Mouse (Mus musculus) embryonic facial prominence, embryonic 15.5 days (tissue): ENCODE measurements around the gene Sipa1. TPM values are rescaled to one million over a fixed set of nuclear protein-coding genes. Genes with fewer than 3 reads are reported as not detected.

Source experiments
- ATAC-seq: fragments of 200-750 bp; cut with Nextera tagmentation; 2 replicates; pipeline ENCODE4 v1.8.0; 2017; ENCODE audit warnings: low read depth, moderate TSS enrichment; ENCODE audit not compliant: insufficient number of reproducible peaks, low FRiP score, low TSS enrichment
- H3K27ac ChIP-seq: fragments of 300-500 bp; sonication (generic); replicated peaks from 2 replicates; pipeline ENCODE4 v1.5.1; 2015; ENCODE audit warnings: mild to moderate bottlenecking, inconsistent platforms
- H3K27me3 ChIP-seq: fragments of 300-500 bp; sonication (generic); 2 replicates; pipeline ENCODE4 v1.6.1; 2015; ENCODE audit warnings: inconsistent platforms
- H3K36me3 ChIP-seq: fragments of 300-500 bp; sonication (generic); 2 replicates; pipeline ENCODE4 v1.6.1; 2015; ENCODE audit warnings: mild to moderate bottlenecking, inconsistent platforms
- H3K4me1 ChIP-seq: fragments of 300-500 bp; sonication (generic); 2 replicates; pipeline ENCODE4 v1.6.1; 2015; ENCODE audit warnings: inconsistent platforms
- H3K4me2 ChIP-seq: fragments of 300-500 bp; sonication (generic); replicated peaks from 2 replicates; pipeline ENCODE4 v1.6.1; 2015; ENCODE audit warnings: mild to moderate bottlenecking, inconsistent platforms
- H3K4me3 ChIP-seq: fragments of 300-500 bp; sonication (generic); replicated peaks from 2 replicates; pipeline ENCODE4 v1.5.1; 2015; ENCODE audit warnings: mild to moderate bottlenecking, inconsistent platforms
- H3K9ac ChIP-seq: fragments of 300-500 bp; sonication (generic); 2 replicates; pipeline ENCODE4 v1.6.1; 2015; ENCODE audit warnings: inconsistent platforms
- H3K9me3 ChIP-seq: fragments of 300-500 bp; sonication (generic); replicated peaks from 2 replicates; pipeline ENCODE4 v1.6.1; 2016; ENCODE audit warnings: inconsistent platforms
- WGBS: fragments of 180-500 bp; shearing (Covaris S2); methylation state at CpG from one replicate; pipeline ENCODE4 v1.1.7; 2015; 5-methylcytosine and 5-hydroxymethylcytosine counted together
- polyA plus RNA-seq: library from polyadenylated mRNA; unstranded; fragments of >200 nt; fragmentation: Nextera tagmentation; extraction: Ambion mirVana; gene quantifications from 2 replicates; pipeline ENCODE4 v1.2.1, GENCODE M21; 2015

Sipa1 gene
- 29.4 and 30.4 TPM in 2 replicates for polyA plus RNA-seq

GRCm38 (mm10) chr19:5662981-5663913, at the start of gene Sipa1:
TSS of gene Sipa1 (minus strand) at chr19:5663707.
- Histone ChIP-seq H3K36me3 (peaks cover 44% of the 10 kb centered on the region), H3K4me1 (peaks cover 34% of the 10 kb centered on the region), H3K27ac (peak within 1 kb of the TSS; percentile 82), H3K9me3 (no peaks in the 10 kb centered on the region), H3K9ac (peak within 1 kb of the TSS; percentile 22), H3K4me3 (peak within 1 kb of the TSS; percentile 54), H3K27me3 (no peaks in the 10 kb centered on the region), H3K4me2 (peak within 1 kb of the TSS; percentile 60)
- WGBS = 2% methylated on average over 32 of the region's 32 CpGs
- ATAC-seq = peak; percentile 92

GRCm38 (mm10) chr19:5713255-5713654, 49.7 kb upstream of the Sipa1 start:
- no peak overlapping the region; the same call in 1 of the 2 replicates for H3K4me2 ChIP-seq
- peaks cover 22% of the 10 kb centered on the region for H3K4me1 ChIP-seq
- H3K27ac ChIP-seq = peak overlapping the region; percentile 63
- no peak overlapping the region for H3K9ac ChIP-seq
- ATAC-seq = 0 out of 2 replicates have a peak, but pooled peaks have one; percentile 17
- peaks cover 53% of the 10 kb centered on the region for H3K36me3 ChIP-seq
- no peak overlapping the region for H3K4me3 ChIP-seq
- no peaks in the 10 kb centered on the region for H3K27me3 ChIP-seq
- WGBS = 65% methylated on average over 5 of the region's 5 CpGs
- no peaks in the 10 kb centered on the region for H3K9me3 ChIP-seq

DNA sequence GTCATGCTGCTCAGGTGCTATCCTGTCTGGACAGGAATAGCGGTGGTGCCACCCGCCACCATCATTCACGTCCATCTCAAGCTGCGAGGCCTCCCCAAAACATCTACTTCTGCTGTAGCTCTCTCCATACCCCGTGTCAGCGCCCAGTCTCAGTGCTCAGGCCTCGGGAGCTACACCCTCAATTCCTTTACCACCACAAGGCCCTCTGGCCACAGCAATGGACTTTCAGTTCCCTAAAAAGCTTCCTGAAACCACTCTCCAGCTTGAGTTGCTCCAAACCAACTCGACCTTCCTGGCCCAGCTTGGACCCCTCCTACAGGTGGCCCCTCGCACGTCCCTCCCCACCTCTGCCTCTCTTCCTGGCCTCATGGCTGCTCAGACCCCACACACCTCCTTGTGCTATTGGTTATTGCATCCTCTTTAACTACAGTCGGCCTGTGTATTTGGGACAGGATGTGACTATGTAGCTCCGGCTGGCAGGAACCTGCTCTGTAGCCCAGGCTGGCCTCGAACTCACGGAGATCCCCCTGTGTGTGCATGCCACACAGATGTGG, 48.5 kb upstream of the Sipa1 start:
- no peaks in the 10 kb centered on the region for H3K27me3 ChIP-seq
- H3K9ac ChIP-seq = no peak overlapping the region
- H3K36me3 ChIP-seq = peaks cover 56% of the 10 kb centered on the region
- no peak overlapping the region for H3K27ac ChIP-seq
- WGBS = 86% methylated on average over 14 of the region's 14 CpGs
- H3K4me3 ChIP-seq = no peak overlapping the region
- peaks cover 22% of the 10 kb centered on the region for H3K4me1 ChIP-seq
- no peaks in the 10 kb centered on the region for H3K9me3 ChIP-seq
- H3K4me2 ChIP-seq = no peak overlapping the region
- no peak for ATAC-seq

DNA sequence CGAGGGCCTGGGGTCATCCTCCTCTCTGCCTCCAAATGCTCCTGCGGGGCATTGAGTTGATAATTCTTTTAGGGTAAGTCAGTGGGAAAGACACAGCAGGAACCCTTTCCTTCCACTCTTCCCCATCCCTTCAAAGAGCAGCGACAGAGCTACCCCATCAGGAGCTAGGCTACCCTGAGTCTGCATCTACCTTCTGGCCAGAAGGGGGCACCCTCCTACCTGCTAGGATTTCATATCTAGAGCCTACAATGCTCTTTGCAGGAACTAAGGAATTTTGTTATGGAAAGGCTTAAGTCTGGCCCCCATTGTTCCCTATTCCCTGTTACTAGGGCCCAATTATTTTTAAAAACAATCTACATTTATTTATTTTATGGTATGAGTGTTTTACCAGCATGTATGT, 47.7 kb upstream of the Sipa1 start:
- Histone ChIP-seq H3K4me1 (peaks cover 21% of the 10 kb centered on the region), H3K4me2 (no peak overlapping the region), H3K36me3 (peaks cover 58% of the 10 kb centered on the region), H3K4me3 (no peak overlapping the region), H3K9me3 (no peaks in the 10 kb centered on the region), H3K9ac (no peak overlapping the region), H3K27me3 (no peaks in the 10 kb centered on the region), H3K27ac (no peak overlapping the region)
- WGBS = 19% methylated on average over 3 of the region's 3 CpGs
- no peak for ATAC-seq

GRCm38 (mm10) chr19:5710581-5710980, 47.1 kb upstream of the Sipa1 start:
- ATAC-seq = no peak
- Histone ChIP-seq H3K4me1 (peaks cover 24% of the 10 kb centered on the region), H3K4me3 (no peak overlapping the region), H3K9me3 (no peaks in the 10 kb centered on the region), H3K9ac (no peak overlapping the region), H3K27ac (no peak overlapping the region), H3K4me2 (no peak overlapping the region), H3K27me3 (no peaks in the 10 kb centered on the region), H3K36me3 (peaks cover 61% of the 10 kb centered on the region)
- 77% methylated on average over 8 of the region's 8 CpGs for WGBS

GRCm38 (mm10) chr19:5710068-5710467, 46.6 kb upstream of the Sipa1 start:
- no peak overlapping the region for H3K27ac ChIP-seq
- H3K4me1 ChIP-seq = peaks cover 27% of the 10 kb centered on the region
- WGBS = 91% methylated on average over 6 of the region's 6 CpGs
- H3K36me3 ChIP-seq = peaks cover 61% of the 10 kb centered on the region
- H3K9me3 ChIP-seq = no peaks in the 10 kb centered on the region
- H3K9ac ChIP-seq = no peak overlapping the region
- no peak for ATAC-seq
- no peaks in the 10 kb centered on the region for H3K27me3 ChIP-seq
- H3K4me3 ChIP-seq = no peak overlapping the region
- H3K4me2 ChIP-seq = no peak overlapping the region

GRCm38 (mm10) chr19:5704801-5705571, 41.5 kb upstream of the Sipa1 start:
- WGBS = 24% methylated on average over 10 of the region's 10 CpGs
- H3K27ac ChIP-seq = peak overlapping the region; percentile 90
- H3K4me2 ChIP-seq = peak overlapping the region; percentile 29
- peaks cover 65% of the 10 kb centered on the region for H3K36me3 ChIP-seq
- H3K4me1 ChIP-seq = peaks cover 25% of the 10 kb centered on the region
- H3K9ac ChIP-seq = peak overlapping the region; percentile 26; the same call in 1 of the 2 replicates
- H3K4me3 ChIP-seq = no peak overlapping the region
- H3K27me3 ChIP-seq = no peaks in the 10 kb centered on the region
- peak; percentile 81 for ATAC-seq
- H3K9me3 ChIP-seq = no peaks in the 10 kb centered on the region

DNA sequence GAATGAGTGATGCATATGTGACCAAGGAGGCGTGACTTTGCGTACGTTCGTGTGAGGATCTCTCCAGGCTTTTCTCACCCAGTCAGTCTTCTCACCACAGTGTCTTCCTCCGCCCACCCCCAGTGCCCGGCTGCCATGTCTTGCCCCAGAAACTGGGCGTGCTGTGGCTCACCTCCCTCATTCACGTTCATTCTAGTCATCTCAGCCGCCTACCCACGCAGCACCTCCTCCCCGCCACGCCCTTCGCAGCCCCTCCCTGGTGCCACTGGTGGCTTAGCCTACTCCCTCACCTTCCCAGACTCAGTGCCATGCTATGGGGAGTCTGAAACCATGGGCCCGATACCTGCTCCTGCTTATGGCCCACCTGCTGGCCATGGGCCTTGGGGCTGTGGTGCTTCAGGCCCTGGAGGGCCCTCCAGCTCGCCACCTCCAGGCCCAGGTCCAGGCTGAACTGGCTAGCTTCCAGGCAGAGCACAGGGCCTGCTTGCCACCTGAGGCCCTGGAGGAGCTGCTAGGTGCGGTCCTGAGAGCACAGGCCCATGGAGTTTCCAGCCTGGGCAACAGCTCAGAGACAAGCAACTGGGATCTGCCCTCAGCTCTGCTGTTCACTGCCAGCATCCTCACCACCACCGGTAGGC, 40.8 kb upstream of the Sipa1 start, which contains the start of gene Kcnk7:
TSS of gene Kcnk7 (plus strand) at position 205 of the 638 bp plus-strand sequence.
- H3K4me3 ChIP-seq = no peak within 1 kb of the TSS
- ATAC-seq = peak; percentile 30; the same call in 1 of the 2 replicates
- peaks cover 67% of the 10 kb centered on the region for H3K36me3 ChIP-seq
- peaks cover 25% of the 10 kb centered on the region for H3K4me1 ChIP-seq
- H3K9me3 ChIP-seq = no peaks in the 10 kb centered on the region
- peak within 1 kb of the TSS; percentile 29 for H3K4me2 ChIP-seq
- WGBS = 64% methylated on average over 17 of the region's 17 CpGs
- H3K9ac ChIP-seq = peak within 1 kb of the TSS; percentile 26; the same call in 1 of the 2 replicates
- peak within 1 kb of the TSS; percentile 90 for H3K27ac ChIP-seq
- H3K27me3 ChIP-seq = no peaks in the 10 kb centered on the region

DNA sequence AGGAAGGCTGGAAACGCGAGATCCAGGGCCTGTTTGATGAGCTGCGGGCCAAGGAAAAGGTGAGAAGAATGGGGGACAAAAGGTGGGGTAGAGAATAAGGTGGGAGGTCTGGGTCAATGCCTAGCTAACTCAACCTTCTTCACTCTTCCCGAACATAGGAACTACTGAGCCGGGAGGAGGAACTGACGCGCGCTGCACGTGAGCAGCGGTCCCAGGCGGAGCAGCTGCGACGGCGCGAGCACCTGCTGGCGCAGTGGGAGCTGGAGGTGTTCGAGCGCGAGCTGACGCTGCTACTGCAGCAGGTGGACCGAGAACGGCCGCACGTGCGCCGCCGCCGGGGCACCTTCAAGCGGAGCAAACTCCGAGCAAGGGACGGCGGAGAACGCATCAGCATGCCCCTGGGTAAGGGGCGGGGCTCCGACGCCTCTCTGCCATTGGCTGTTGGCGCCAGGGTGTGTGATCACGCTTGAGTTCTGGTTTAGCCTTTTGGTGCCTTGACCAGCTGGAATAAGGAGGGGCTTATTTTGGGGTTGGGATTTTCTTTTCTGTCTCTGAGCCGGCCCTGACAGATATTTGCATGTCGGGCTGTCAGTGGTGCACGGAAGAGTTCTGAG, 32.4 kb upstream of the Sipa1 start:
- H3K4me3 ChIP-seq = 0 out of 2 replicates have a peak overlapping the region, but pooled peaks have one; percentile 8
- ATAC-seq = no peak
- H3K36me3 ChIP-seq = peaks cover 80% of the 10 kb centered on the region
- no peak overlapping the region for H3K27ac ChIP-seq
- no peak overlapping the region for H3K9ac ChIP-seq
- H3K27me3 ChIP-seq = no peaks in the 10 kb centered on the region
- 33% methylated on average over 41 of the region's 41 CpGs for WGBS
- no peaks in the 10 kb centered on the region for H3K9me3 ChIP-seq
- H3K4me2 ChIP-seq = peak overlapping the region; percentile 22; the same call in 1 of the 2 replicates
- H3K4me1 ChIP-seq = peaks cover 43% of the 10 kb centered on the region

DNA sequence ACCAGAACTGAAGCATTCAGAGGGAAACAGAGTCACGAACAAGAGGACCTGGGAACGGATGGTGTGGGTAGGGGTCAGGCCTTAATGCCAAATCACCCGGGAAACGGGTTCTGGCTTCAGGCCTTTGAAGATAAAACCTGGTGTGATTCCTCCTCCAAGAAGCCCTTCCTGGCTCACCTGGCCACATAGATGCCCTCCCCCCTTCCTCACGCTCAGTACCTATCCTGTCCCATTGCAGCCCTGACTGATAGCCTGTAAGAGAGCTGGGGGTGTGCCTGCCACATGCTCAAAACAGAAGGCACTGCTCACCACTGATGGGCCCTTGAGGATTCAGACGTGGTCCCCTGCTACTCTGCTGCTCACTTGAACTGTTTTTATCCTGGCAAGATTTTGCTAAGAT, 30.3 kb upstream of the Sipa1 start:
- no peak overlapping the region for H3K9ac ChIP-seq
- no peaks in the 10 kb centered on the region for H3K27me3 ChIP-seq
- H3K4me2 ChIP-seq = peak overlapping the region; percentile 94; the same call in 1 of the 2 replicates
- no peaks in the 10 kb centered on the region for H3K9me3 ChIP-seq
- H3K4me1 ChIP-seq = peaks cover 53% of the 10 kb centered on the region
- H3K36me3 ChIP-seq = peaks cover 59% of the 10 kb centered on the region
- no peak overlapping the region for H3K27ac ChIP-seq
- no peak overlapping the region for H3K4me3 ChIP-seq
- ATAC-seq = no peak
- 82% methylated on average over 6 of the region's 6 CpGs for WGBS
